Mouse (Mus musculus) bone marrow, adult 2 months (tissue): ENCODE data around the gene Il20ra.

ENCODE experiments used
- CTCF ChIP-seq: fragments of 200-500 bp; IDR thresholded peaks from 2 replicates; pipeline ENCODE4 v1.5.1; 2011; ENCODE audit warnings: low read length, control low read depth; ENCODE audit not compliant: control insufficient read depth, insufficient read depth
- POLR2A ChIP-seq: fragments of 200-500 bp; IDR thresholded peaks from 2 replicates; pipeline ENCODE4 v1.6.1; 2011; ENCODE audit warnings: low read depth, mild to moderate bottlenecking, control low read depth, low read length, borderline replicate concordance; ENCODE audit not compliant: control insufficient read depth

- TF ChIP-seq CTCF (no peak), POLR2A (no peak)
Measured at GRCm38 (mm10) chr10:19673146-19673545, 39.2 kb upstream of the Il20ra start.
